Mouse (Mus musculus) G1E (cell line): ENCODE measurements around the gene Fads2. TPM values are rescaled to one million over a fixed set of nuclear protein-coding genes. Genes with fewer than 3 reads are reported as not detected.

Experiments
- ATAC-seq: 2 replicates; pipeline ENCODE4 v1.8.0; 2016; ENCODE audit warnings: mild to moderate bottlenecking; ENCODE audit not compliant: insufficient number of reproducible peaks, poor library complexity, low FRiP score, severe bottlenecking; ENCODE audit errors: extremely low read depth
- DNase-seq: peaks from one replicate; pipeline ENCODE4 v3.0.0; 2012; ENCODE audit warnings: low spot score
- H3K27me3 ChIP-seq: 2 replicates; pipeline ENCODE4 v1.6.1; 2012; ENCODE audit warnings: mild to moderate bottlenecking, low read length, inconsistent platforms; ENCODE audit not compliant: insufficient read depth
- H3K36me3 ChIP-seq: replicated peaks from 2 replicates; pipeline ENCODE3; 2012; ENCODE audit warnings: mild to moderate bottlenecking, inconsistent platforms
- H3K4me1 ChIP-seq: 2 replicates; pipeline ENCODE4 v1.6.1; 2012; ENCODE audit warnings: low read depth, low read length, inconsistent platforms, mixed read lengths; ENCODE audit not compliant: insufficient read depth
- H3K4me3 ChIP-seq: 2 replicates; pipeline ENCODE4 v1.5.1; 2012; ENCODE audit warnings: low read depth, mild to moderate bottlenecking, inconsistent platforms, low read length, moderate library complexity, mixed read lengths
- H3K9me3 ChIP-seq: replicated peaks from 2 replicates; pipeline ENCODE4 v1.6.1; 2012; ENCODE audit warnings: inconsistent platforms
- CTCF ChIP-seq: IDR thresholded peaks from 2 replicates; pipeline ENCODE4 v1.5.1; 2012; ENCODE audit warnings: low read depth, low read length, inconsistent platforms, mixed read lengths
- GATA1 ChIP-seq: IDR thresholded peaks from 2 replicates; pipeline ENCODE4 v1.6.1; 2012; ENCODE audit warnings: borderline replicate concordance, low read length, inconsistent platforms, mixed read lengths
- GATA2 ChIP-seq: IDR thresholded peaks from 2 replicates; pipeline ENCODE4 v1.6.1; 2012; ENCODE audit warnings: low read depth, low read length, inconsistent platforms, borderline replicate concordance
- POLR2AphosphoS5 ChIP-seq: IDR thresholded peaks from 2 replicates; pipeline ENCODE4 v1.6.1; 2012; ENCODE audit warnings: low read depth, low read length, inconsistent platforms; ENCODE audit not compliant: insufficient replicate concordance
- TAL1 ChIP-seq: conservative IDR thresholded peaks from 2 replicates; pipeline ENCODE4 v1.6.1; 2012; ENCODE audit warnings: low read depth, low read length, inconsistent platforms, mixed read lengths
- polyA plus RNA-seq: library from polyadenylated mRNA; stranded (reverse); fragments of >175 nt; gene quantifications from 2 replicates; pipeline ENCODE4 v1.2.3, GENCODE M21; 2012
- total RNA-seq, 2 experiments: library from RNA; stranded (forward) in 1 of 2; stranded (reverse) in 1 of 2; fragments of 200-1000 nt in 1 of 2; fragments of >200 nt in 1 of 2; fragmentation: Nextera tagmentation in 1 of 2; gene quantifications; 2 replicates each; pipeline ENCODE4 v1.2.3; 2014 to 2017

The Fads2 gene
- total and polyA plus RNA-seq, 3 experiments = 182 to 275 (median 226) TPM

DNA sequence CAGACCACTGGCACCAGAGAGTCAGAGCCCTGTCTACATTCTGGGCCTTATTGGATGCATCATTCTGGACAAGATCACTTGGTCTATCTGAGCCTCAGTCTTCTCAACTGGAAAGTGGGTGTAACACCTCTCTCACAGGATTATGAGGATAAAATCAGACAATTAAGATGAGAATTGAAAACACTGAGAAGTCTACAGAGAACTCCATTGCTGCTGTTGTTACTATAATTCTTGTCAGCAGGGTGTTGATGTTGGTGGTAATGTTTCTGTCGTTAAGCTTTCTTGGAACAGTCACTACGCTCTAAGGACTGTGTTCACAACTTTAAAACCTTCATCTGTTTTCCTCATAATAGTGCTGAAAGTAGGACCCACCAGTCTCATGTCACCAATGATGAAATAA, 5.1 kb upstream of the Fads2 start:
- Histone ChIP-seq H3K27me3 (no peaks in the 10 kb centered on the region), H3K4me1 (peaks cover 73% of the 10 kb centered on the region), H3K4me3 (no peak overlapping the region), H3K9me3 (no peaks in the 10 kb centered on the region), H3K36me3 (no peaks in the 10 kb centered on the region)
- TF ChIP-seq GATA1 (no peak), TAL1 (no peak), GATA2 (no peak), CTCF (no peak), POLR2AphosphoS5 (no peak)
- DNase-seq (no peak), ATAC-seq (no peak)

DNA sequence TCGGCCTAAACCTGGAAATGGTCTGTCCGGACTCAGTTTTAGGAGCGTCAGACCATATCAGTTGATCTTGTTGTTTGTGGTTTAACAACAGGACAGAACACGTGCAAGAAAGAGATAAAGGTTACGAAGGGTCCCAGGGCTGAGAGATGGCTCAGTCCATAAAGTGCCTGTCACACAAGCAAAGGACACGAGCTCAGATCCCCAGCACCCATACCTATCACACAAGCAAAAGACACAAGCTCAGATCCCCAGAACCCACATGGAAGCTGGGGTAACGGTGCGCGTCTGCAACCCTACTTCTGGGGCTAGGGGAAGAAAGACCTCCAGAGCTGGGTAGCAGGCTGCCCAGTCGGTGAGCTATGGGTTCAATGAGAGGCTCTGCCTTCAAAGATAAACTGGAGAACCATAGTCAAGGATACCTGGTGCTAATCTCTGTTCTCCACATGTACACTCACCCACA, 3.5 kb upstream of the Fads2 start:
- H3K4me1 ChIP-seq = peaks cover 70% of the 10 kb centered on the region
- TF ChIP-seq TAL1 = peak; percentile 86
- no peak; the same call in 1 of the 2 replicates for TF ChIP-seq POLR2AphosphoS5
- TF ChIP-seq GATA2 = peak; percentile 74; the same call in 1 of the 2 replicates
- ATAC-seq = peak; percentile 63
- peak overlapping the region; percentile 42; the same call in 1 of the 2 replicates for H3K4me3 ChIP-seq
- peaks cover 2% of the 10 kb centered on the region for H3K36me3 ChIP-seq
- H3K27me3 ChIP-seq = no peaks in the 10 kb centered on the region
- DNase-seq = peak; percentile 42
- H3K9me3 ChIP-seq = no peaks in the 10 kb centered on the region

GRCm38 (mm10) chr19:10104234-10104633, 2.7 kb upstream of the Fads2 start:
- no peak for ATAC-seq
- Histone ChIP-seq H3K36me3 (peaks cover 10% of the 10 kb centered on the region), H3K27me3 (no peaks in the 10 kb centered on the region), H3K4me3 (peak overlapping the region; percentile 34; the same call in 1 of the 2 replicates), H3K9me3 (no peaks in the 10 kb centered on the region), H3K4me1 (peaks cover 76% of the 10 kb centered on the region)
- no peak for DNase-seq
- no peak for TF ChIP-seq POLR2AphosphoS5
- no peak for TF ChIP-seq GATA1
- no peak for TF ChIP-seq TAL1
- TF ChIP-seq CTCF = no peak
- no peak for TF ChIP-seq GATA2

DNA sequence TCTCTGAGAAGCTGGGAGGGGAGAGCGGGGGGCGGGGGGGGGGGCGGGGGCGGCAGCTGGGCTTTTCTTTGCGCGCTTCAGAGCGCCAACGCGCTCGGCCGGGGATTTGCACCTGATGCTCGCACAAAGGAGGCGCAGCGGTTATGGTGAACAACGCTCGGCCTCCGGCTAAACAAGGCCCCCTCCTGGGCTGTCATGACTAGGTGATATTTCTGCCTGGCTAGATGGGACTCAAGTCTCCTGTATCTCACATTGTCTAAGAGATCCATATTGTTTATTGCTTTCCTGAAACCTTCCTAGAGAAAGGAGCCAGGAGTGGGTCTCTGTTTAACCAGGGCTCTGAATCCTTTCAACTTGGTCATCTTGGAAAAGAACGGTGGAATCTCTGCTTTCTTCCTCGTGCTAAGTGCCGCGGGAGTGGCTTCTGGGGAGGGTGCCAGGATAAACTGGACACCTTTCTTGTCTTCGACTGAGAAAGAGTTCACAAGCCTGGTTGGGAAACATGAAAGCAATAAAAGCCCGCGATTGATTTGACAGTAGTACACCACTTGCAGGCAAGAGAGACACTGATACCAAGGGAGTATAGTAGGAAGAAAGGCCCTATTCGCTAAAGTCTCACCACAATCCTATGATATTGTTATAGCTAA, 631 bp upstream of the Fads2 start:
- H3K36me3 ChIP-seq = peaks cover 31% of the 10 kb centered on the region
- H3K27me3 ChIP-seq = no peaks in the 10 kb centered on the region
- DNase-seq = no peak
- H3K9me3 ChIP-seq = no peaks in the 10 kb centered on the region
- no peak for TF ChIP-seq TAL1
- TF ChIP-seq CTCF = no peak
- TF ChIP-seq POLR2AphosphoS5 = no peak
- TF ChIP-seq GATA1 = no peak
- TF ChIP-seq GATA2 = no peak
- no peak for ATAC-seq
- peaks cover 80% of the 10 kb centered on the region for H3K4me1 ChIP-seq
- H3K4me3 ChIP-seq = peak overlapping the region; percentile 94

DNA sequence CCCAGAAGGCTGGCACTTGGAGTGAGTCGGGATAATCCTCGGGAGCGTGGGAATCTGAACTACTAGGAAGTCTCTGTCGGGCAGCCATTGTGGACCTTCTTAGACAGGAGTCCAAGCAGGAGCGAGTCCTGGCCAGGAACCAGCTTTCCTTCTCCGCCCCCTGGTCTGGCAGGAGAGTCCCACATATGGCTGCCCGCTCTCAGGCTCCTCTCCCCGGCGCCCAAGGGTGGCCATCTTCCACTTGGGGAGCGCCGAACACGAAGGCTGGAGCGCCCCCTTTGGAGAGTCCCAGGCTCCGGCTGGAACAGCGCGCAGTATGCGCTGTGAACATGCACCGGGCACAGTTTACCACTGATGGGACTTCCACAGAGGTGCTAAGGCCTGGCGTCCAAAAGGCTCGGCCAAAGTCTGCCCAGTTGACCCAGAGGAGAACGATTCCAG, 895 bp downstream of the Fads2 start:
- Histone ChIP-seq H3K27me3 (no peaks in the 10 kb centered on the region), H3K4me1 (peaks cover 83% of the 10 kb centered on the region), H3K9me3 (no peaks in the 10 kb centered on the region), H3K36me3 (peaks cover 46% of the 10 kb centered on the region), H3K4me3 (peak overlapping the region; percentile 94)
- ATAC-seq (no peak), DNase-seq (peak; percentile 68)
- TF ChIP-seq GATA2 (no peak), TAL1 (no peak), CTCF (no peak), POLR2AphosphoS5 (no peak), GATA1 (no peak)

DNA sequence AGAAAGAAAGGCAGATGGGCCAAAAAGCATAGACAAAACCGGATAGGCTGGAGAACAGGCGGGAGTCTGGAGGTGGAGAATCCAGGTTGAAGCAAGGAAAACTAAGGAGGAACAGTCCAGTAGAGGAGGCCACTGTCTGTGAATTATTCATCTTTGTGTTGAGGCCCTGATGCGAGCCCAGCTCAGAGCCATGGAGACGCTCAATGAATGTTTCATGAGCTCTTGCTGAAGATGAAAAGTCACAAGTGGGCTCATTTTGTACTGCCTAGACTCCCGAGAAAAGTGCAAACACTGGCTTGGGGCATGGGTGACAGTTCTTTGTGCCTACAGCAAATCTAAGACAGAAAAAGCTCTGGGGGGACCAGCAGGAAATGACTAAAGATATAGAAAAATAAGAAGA, 3.7 kb downstream of the Fads2 start:
- TF ChIP-seq CTCF (no peak), GATA2 (no peak), GATA1 (no peak), TAL1 (no peak), POLR2AphosphoS5 (no peak)
- Histone ChIP-seq H3K4me1 (peaks cover 84% of the 10 kb centered on the region), H3K4me3 (peak overlapping the region; percentile 94; the same call in 1 of the 2 replicates), H3K9me3 (no peaks in the 10 kb centered on the region), H3K36me3 (peaks cover 74% of the 10 kb centered on the region), H3K27me3 (no peaks in the 10 kb centered on the region)
- DNase-seq = no peak
- ATAC-seq = no peak
